Mouse (Mus musculus): ENCODE data around the gene Plxna2.

DNA sequence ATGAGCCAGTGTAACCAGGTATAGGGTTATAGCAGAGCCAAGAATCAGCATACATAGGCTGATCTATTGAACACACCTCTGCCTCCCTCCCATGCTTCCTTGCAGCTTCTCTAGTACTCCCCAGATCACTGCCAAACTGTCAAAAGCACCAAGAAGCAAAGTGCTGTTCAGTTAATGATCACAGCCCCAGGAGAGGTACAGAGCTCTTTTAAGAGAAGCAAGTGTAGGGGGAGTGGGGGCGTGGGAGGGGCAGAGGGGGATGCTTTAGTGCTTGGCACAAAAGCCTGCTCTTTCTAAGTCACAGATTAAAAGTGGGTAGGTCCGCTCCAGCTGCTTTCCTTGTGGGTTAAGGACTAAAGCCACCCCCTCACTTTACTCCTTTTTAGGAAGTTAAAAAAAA is 85.2 kb downstream of the Plxna2 start:
- no peak for TF ChIP-seq CTCF (IDR thresholded peaks at IDR 0.05; ENCODE audit: borderline replicate concordance, control insufficient read depth, extremely low read depth, insufficient read depth, low read length, poor library complexity)
- no peak for TF ChIP-seq POLR2A (IDR thresholded peaks at IDR 0.05; ENCODE audit: control insufficient read depth, extremely low read depth, insufficient read depth, low read length, poor library complexity)
